Mouse (Mus musculus): ENCODE results near the gene Sycn.

GRCm38 (mm10) chr7:28561967-28562366 lies 21.3 kb downstream of the Sycn start:
- TF ChIP-seq CTCF (IDR thresholded peaks at IDR 0.05; ENCODE audit: extremely low read depth, insufficient read depth, low read length) (no peak), POLR2A (IDR thresholded peaks at IDR 0.05; ENCODE audit: extremely low read depth, insufficient read depth, low read length) (no peak)

All from cortical plate, adult 2 months (tissue).